Mouse (Mus musculus) hindbrain, embryonic 11.5 days (tissue): ENCODE measurements around the gene Pltp. TPM values are rescaled to one million over a fixed set of nuclear protein-coding genes. Genes with fewer than 3 reads are reported as not detected.
A peak's percentile ranks its signal among the peaks of the same experiment; 100 is the strongest.
"Not testable (repeated sequence)": the region's sequence is repeated elsewhere in the genome, so short reads cannot be mapped to it uniquely, and the experiment has no call there.

Experiments
- ATAC-seq: fragments of 200-750 bp; cut with Nextera tagmentation; 2 replicates; pipeline ENCODE4 v1.8.0; 2017; ENCODE audit warnings: mild to moderate bottlenecking, moderate TSS enrichment, moderate library complexity; ENCODE audit not compliant: low FRiP score
- DNase-seq: peaks from one replicate; pipeline ENCODE4 v3.0.0-alpha.2; 2015; ENCODE audit warnings: low spot score
- H3K27ac ChIP-seq: fragments of 300-500 bp; sonication (generic); 2 replicates; pipeline ENCODE4 v1.5.1; 2014; ENCODE audit warnings: mild to moderate bottlenecking, low read depth, low read length
- H3K27me3 ChIP-seq: fragments of 300-500 bp; sonication (generic); 2 replicates; pipeline ENCODE4 v1.6.1; 2014; ENCODE audit warnings: mild to moderate bottlenecking, low read length, moderate library complexity, mixed read lengths; ENCODE audit not compliant: control insufficient read depth, insufficient read depth
- H3K36me3 ChIP-seq: fragments of 300-500 bp; sonication (generic); 2 replicates; pipeline ENCODE4 v1.6.1; 2014; ENCODE audit warnings: mild to moderate bottlenecking, low read length, moderate library complexity, mixed read lengths; ENCODE audit not compliant: control insufficient read depth, insufficient read depth
- H3K4me1 ChIP-seq: fragments of 300-500 bp; sonication (generic); replicated peaks from 2 replicates; pipeline ENCODE4 v1.6.1; 2014; ENCODE audit warnings: low read length, mixed read lengths; ENCODE audit not compliant: control insufficient read depth, insufficient read depth
- H3K4me2 ChIP-seq: fragments of 300-500 bp; sonication (generic); replicated peaks from 2 replicates; pipeline ENCODE4 v1.6.1; 2014; ENCODE audit warnings: mild to moderate bottlenecking, low read depth, low read length
- H3K4me3 ChIP-seq: fragments of 300-500 bp; sonication (generic); 2 replicates; pipeline ENCODE4 v1.5.1; 2014; ENCODE audit warnings: low read depth, low read length
- H3K9ac ChIP-seq: fragments of 300-500 bp; sonication (generic); 2 replicates; pipeline ENCODE4 v1.6.1; 2014; ENCODE audit warnings: low read depth, low read length
- H3K9me3 ChIP-seq: fragments of 300-500 bp; sonication (generic); 2 replicates; pipeline ENCODE4 v1.6.1; 2016; ENCODE audit warnings: low read length; ENCODE audit not compliant: control insufficient read depth
- WGBS: fragments of 180-500 bp; shearing (Covaris S2); extraction: QIAGEN DNeasy Blood & Tissue Kit; methylation state at CpG from one replicate; pipeline ENCODE4 v1.1.7; 2014; 5-methylcytosine and 5-hydroxymethylcytosine counted together
- polyA plus RNA-seq: library from polyadenylated mRNA; unstranded; fragments of >200 nt; fragmentation: Nextera tagmentation; extraction: Ambion mirVana; gene quantifications from 2 replicates; pipeline ENCODE4 v1.2.1, GENCODE M21; 2014

Pltp gene
- polyA plus RNA-seq, 1 experiment from 2014 or later, result 67.6 TPM

- Histone ChIP-seq H3K4me1 (peaks cover 4% of the 10 kb centered on the region), H3K27me3 (no peaks in the 10 kb centered on the region), H3K4me2 (peak overlapping the region; percentile 51; the same call in 1 of the 2 replicates), H3K36me3 (peaks cover 3% of the 10 kb centered on the region; the same call in 1 of the 2 replicates), H3K9me3 (no peaks in the 10 kb centered on the region), H3K4me3 (peak overlapping the region; percentile 83; the same call in 1 of the 2 replicates), H3K27ac (no peak overlapping the region), H3K9ac (peak overlapping the region; percentile 68; the same call in 1 of the 2 replicates)
- no peak for ATAC-seq
- DNase-seq, result no peak
- WGBS, result 92% methylated on average over 16 of the region's 16 CpGs
These were observed 54.1 kb downstream of the Pltp start for GRCm38 (mm10) chr2:164803201-164803920.

- WGBS, result 93% methylated on average over 13 of the region's 13 CpGs
- Histone ChIP-seq H3K27ac (no peak overlapping the region), H3K4me3 (no peak overlapping the region), H3K4me2 (no peak overlapping the region), H3K36me3 (peaks cover 3% of the 10 kb centered on the region; the same call in 1 of the 2 replicates), H3K27me3 (no peaks in the 10 kb centered on the region), H3K9ac (no peak overlapping the region), H3K9me3 (no peaks in the 10 kb centered on the region), H3K4me1 (peaks cover 4% of the 10 kb centered on the region)
- ATAC-seq, result no peak
- DNase-seq, result no peak
These were observed 57.1 kb downstream of the Pltp start for GRCm38 (mm10) chr2:164800252-164801004.

GRCm38 (mm10) chr2:164798554-164798953, 59.0 kb downstream of the Pltp start:
- 88% methylated on average over 6 of the region's 6 CpGs for WGBS
- H3K9ac ChIP-seq, DNase-seq, H3K4me2 ChIP-seq, H3K9me3 ChIP-seq, H3K36me3 ChIP-seq, ATAC-seq, H3K4me3 ChIP-seq, H3K4me1 ChIP-seq, H3K27me3 ChIP-seq, H3K27ac ChIP-seq: not testable (repeated sequence)

- ATAC-seq (no peak), DNase-seq (no peak)
- Histone ChIP-seq H3K4me2 (no peak overlapping the region), H3K9ac (no peak overlapping the region), H3K27me3 (no peaks in the 10 kb centered on the region), H3K4me3 (no peak overlapping the region), H3K4me1 (no peaks in the 10 kb centered on the region), H3K36me3 (peaks cover 6% of the 10 kb centered on the region; the same call in 1 of the 2 replicates), H3K27ac (no peak overlapping the region), H3K9me3 (no peaks in the 10 kb centered on the region)
- WGBS, result 90% methylated on average over 4 of the region's 4 CpGs
These were observed 61.6 kb downstream of the Pltp start for GRCm38 (mm10) chr2:164795868-164796267.

- Histone ChIP-seq H3K27me3 (no peaks in the 10 kb centered on the region), H3K36me3 (peaks cover 2% of the 10 kb centered on the region; the same call in 1 of the 2 replicates)
These were observed 63.2 kb downstream of the Pltp start for GRCm38 (mm10) chr2:164794293-164794692.

GRCm38 (mm10) chr2:164793772-164794171, 63.7 kb downstream of the Pltp start:
- Histone ChIP-seq H3K4me1 (no peaks in the 10 kb centered on the region), H3K9me3 (no peaks in the 10 kb centered on the region), H3K27ac (no peak overlapping the region), H3K4me3 (no peak overlapping the region), H3K9ac (no peak overlapping the region), H3K36me3 (peaks cover 2% of the 10 kb centered on the region; the same call in 1 of the 2 replicates), H3K27me3 (no peaks in the 10 kb centered on the region), H3K4me2 (no peak overlapping the region)
- no peak for DNase-seq
- no peak for ATAC-seq
- WGBS, result 93% methylated on average over 2 of the region's 2 CpGs

More at GRCm38 (mm10) chr2:164794293-164794692, 63.2 kb downstream of the Pltp start:
- Histone ChIP-seq H3K4me2 (no peak overlapping the region), H3K9me3 (no peaks in the 10 kb centered on the region), H3K27ac (no peak overlapping the region), H3K4me3 (no peak overlapping the region), H3K9ac (no peak overlapping the region), H3K4me1 (no peaks in the 10 kb centered on the region)
- peak; percentile 86 for DNase-seq
- peak; percentile 53; the same call in 1 of the 2 replicates for ATAC-seq
- 40% methylated on average over 5 of the region's 5 CpGs for WGBS

- Histone ChIP-seq H3K4me2 (no peak overlapping the region), H3K4me3 (no peak overlapping the region), H3K9ac (no peak overlapping the region), H3K4me1 (no peaks in the 10 kb centered on the region), H3K9me3 (no peaks in the 10 kb centered on the region), H3K36me3 (peaks cover 2% of the 10 kb centered on the region; the same call in 1 of the 2 replicates), H3K27ac (no peak overlapping the region), H3K27me3 (no peaks in the 10 kb centered on the region)
- WGBS, result 83% methylated on average over 3 of the region's 3 CpGs
- DNase-seq, result peak; percentile 70
- no peak for ATAC-seq
These were observed 64.3 kb downstream of the Pltp start for GRCm38 (mm10) chr2:164793236-164793635.

- Histone ChIP-seq H3K36me3 (peaks cover 2% of the 10 kb centered on the region; the same call in 1 of the 2 replicates), H3K4me2 (no peak overlapping the region), H3K27ac (no peak overlapping the region), H3K4me1 (no peaks in the 10 kb centered on the region), H3K4me3 (no peak overlapping the region), H3K9ac (no peak overlapping the region), H3K9me3 (no peaks in the 10 kb centered on the region), H3K27me3 (no peaks in the 10 kb centered on the region)
- DNase-seq (no peak), ATAC-seq (no peak)
- WGBS, result 92% methylated on average over 12 of the region's 12 CpGs
These were observed 64.9 kb downstream of the Pltp start for GRCm38 (mm10) chr2:164792400-164793190.
